Mouse (Mus musculus): ENCODE data around the gene Tapt1. TPM values are rescaled to one million over a fixed set of nuclear protein-coding genes. Genes with fewer than 3 reads are reported as not detected.

Tapt1 gene
- polyA plus RNA-seq, 1 experiment from 2014 or later: 29.5 TPM

DNA sequence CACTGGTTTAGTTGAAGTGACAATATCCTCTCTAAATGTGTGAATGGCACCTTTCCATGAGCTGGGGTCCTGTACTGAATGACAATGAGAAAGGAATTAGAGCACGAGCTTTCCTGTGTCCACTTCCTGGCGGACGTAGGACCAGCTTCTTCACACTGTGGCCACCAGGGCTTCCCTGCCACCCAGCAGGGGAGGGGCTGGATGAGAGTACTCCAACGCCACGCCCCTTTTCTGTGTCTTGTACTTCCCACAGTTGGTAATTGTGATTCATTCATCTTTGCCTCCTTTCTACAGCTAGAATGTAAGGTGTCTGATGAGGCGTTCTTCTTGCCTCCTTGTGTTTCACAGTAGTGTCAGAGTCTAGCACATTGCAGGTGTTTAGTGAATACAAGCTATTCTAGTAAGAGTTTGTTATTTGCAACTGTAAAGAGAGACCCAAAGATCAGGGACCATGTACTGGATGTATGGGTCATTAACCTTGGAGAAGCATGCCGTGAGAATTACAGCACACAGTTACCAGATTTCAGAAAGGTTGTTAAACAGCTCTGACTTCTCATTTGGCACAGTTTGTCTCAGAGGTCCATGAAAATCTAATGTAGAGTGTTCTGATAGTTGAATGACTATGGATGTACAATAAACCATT is 29.5 kb upstream of the Tapt1 start:
- Histone ChIP-seq H3K27ac (ENCODE audit: low read length) (no peak overlapping the region), H3K27me3 (ENCODE audit: control insufficient read depth, insufficient read depth, low read length) (no peaks in the 10 kb centered on the region), H3K4me3 (ENCODE audit: low read length) (no peak overlapping the region), H3K36me3 (ENCODE audit: control insufficient read depth, insufficient read depth) (no peaks in the 10 kb centered on the region), H3K9ac (ENCODE audit: low read length) (no peak overlapping the region), H3K4me1 (ENCODE audit: control insufficient read depth, insufficient read depth, low read length) (no peaks in the 10 kb centered on the region), H3K9me3 (replicated peaks; ENCODE audit: control insufficient read depth, low read length) (no peaks in the 10 kb centered on the region), H3K4me2 (ENCODE audit: low read depth, low read length) (no peak overlapping the region)
- no peak for ATAC-seq (replicated peaks; ENCODE audit: extremely low read depth, insufficient read depth, low FRiP score)
- 69% methylated on average over 7 of the region's 7 CpGs for WGBS

DNA sequence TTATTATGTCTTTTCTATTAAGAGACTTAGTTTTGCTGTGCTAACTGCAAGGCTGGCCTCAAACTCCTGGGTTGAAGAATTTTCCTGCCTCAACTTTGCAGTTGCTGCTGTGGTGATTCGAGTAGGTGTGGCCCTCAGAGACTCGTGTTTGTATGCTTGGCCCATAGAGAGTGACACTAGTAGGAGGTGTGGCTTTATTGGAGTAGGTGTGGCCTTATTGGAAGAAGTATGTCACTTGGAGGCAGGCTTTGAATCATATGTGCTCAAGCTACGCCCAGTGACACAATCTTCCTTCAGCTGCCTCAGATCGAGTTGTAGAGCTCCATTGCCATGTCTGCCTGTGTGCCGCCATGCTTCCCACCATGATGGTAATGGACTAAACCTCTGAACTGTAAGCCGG is 27.0 kb upstream of the Tapt1 start:
- Histone ChIP-seq H3K9me3 (replicated peaks; ENCODE audit: control insufficient read depth, low read length) (no peaks in the 10 kb centered on the region), H3K27me3 (ENCODE audit: control insufficient read depth, insufficient read depth, low read length) (no peaks in the 10 kb centered on the region), H3K4me3 (ENCODE audit: low read length) (no peak overlapping the region), H3K9ac (ENCODE audit: low read length) (no peak overlapping the region), H3K4me2 (ENCODE audit: low read depth, low read length) (no peak overlapping the region), H3K27ac (ENCODE audit: low read length) (no peak overlapping the region), H3K4me1 (ENCODE audit: control insufficient read depth, insufficient read depth, low read length) (no peaks in the 10 kb centered on the region), H3K36me3 (ENCODE audit: control insufficient read depth, insufficient read depth) (no peaks in the 10 kb centered on the region)
- WGBS: 81% methylated on average over 6 of the region's 6 CpGs
- ATAC-seq (replicated peaks; ENCODE audit: extremely low read depth, insufficient read depth, low FRiP score): no peak

- WGBS: 44% methylated on average over 4 of the region's 4 CpGs
- Histone ChIP-seq H3K36me3 (ENCODE audit: control insufficient read depth, insufficient read depth) (no peaks in the 10 kb centered on the region), H3K9ac (ENCODE audit: low read length) (no peak overlapping the region), H3K4me1 (ENCODE audit: control insufficient read depth, insufficient read depth, low read length) (no peaks in the 10 kb centered on the region), H3K4me3 (ENCODE audit: low read length) (no peak overlapping the region), H3K27me3 (ENCODE audit: control insufficient read depth, insufficient read depth, low read length) (no peaks in the 10 kb centered on the region), H3K9me3 (replicated peaks; ENCODE audit: control insufficient read depth, low read length) (no peaks in the 10 kb centered on the region), H3K4me2 (ENCODE audit: low read depth, low read length) (no peak overlapping the region), H3K27ac (ENCODE audit: low read length) (no peak overlapping the region)
- ATAC-seq (replicated peaks; ENCODE audit: extremely low read depth, insufficient read depth, low FRiP score): no peak
These were observed 26.0 kb upstream of the Tapt1 start for GRCm38 (mm10) chr5:44252395-44252794.

- Histone ChIP-seq H3K4me3 (ENCODE audit: low read length) (no peak overlapping the region), H3K4me2 (ENCODE audit: low read depth, low read length) (no peak overlapping the region), H3K9ac (ENCODE audit: low read length) (no peak overlapping the region), H3K27ac (ENCODE audit: low read length) (no peak overlapping the region), H3K27me3 (ENCODE audit: control insufficient read depth, insufficient read depth, low read length) (no peaks in the 10 kb centered on the region), H3K36me3 (ENCODE audit: control insufficient read depth, insufficient read depth) (no peaks in the 10 kb centered on the region), H3K9me3 (replicated peaks; ENCODE audit: control insufficient read depth, low read length) (no peaks in the 10 kb centered on the region), H3K4me1 (ENCODE audit: control insufficient read depth, insufficient read depth, low read length) (no peaks in the 10 kb centered on the region)
- ATAC-seq (replicated peaks; ENCODE audit: extremely low read depth, insufficient read depth, low FRiP score): no peak
- 83% methylated on average over 5 of the region's 5 CpGs for WGBS
These were observed 24.0 kb upstream of the Tapt1 start for GRCm38 (mm10) chr5:44250211-44250955.

DNA sequence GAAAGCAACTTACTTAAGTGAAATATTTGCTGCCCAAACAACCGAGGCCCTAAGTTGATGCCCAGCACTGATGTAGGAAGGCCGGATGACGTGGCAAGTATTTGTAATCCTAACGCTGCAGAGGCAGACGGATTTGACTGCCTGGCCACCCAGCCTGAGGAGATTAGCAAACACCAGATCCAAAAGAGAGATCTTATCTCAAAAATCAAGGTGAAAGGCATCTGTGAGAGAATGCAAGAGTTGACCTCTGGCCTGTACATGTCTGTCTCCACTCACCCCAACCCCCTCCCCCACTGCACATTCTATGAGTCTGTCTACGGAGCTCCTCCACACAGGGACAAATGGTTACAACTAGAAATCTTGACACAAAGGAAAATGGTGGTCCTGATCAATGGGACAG is 22.9 kb upstream of the Tapt1 start:
- no peaks in the 10 kb centered on the region for H3K4me1 ChIP-seq (ENCODE audit: control insufficient read depth, insufficient read depth, low read length)
- H3K9ac ChIP-seq (ENCODE audit: low read length): no peak overlapping the region
- H3K27ac ChIP-seq (ENCODE audit: low read length): no peak overlapping the region
- 68% methylated on average over 6 of the region's 6 CpGs for WGBS
- no peak for ATAC-seq (replicated peaks; ENCODE audit: extremely low read depth, insufficient read depth, low FRiP score)
- H3K4me2 ChIP-seq (ENCODE audit: low read depth, low read length): no peak overlapping the region
- H3K9me3 ChIP-seq (replicated peaks; ENCODE audit: control insufficient read depth, low read length): no peaks in the 10 kb centered on the region
- no peaks in the 10 kb centered on the region for H3K36me3 ChIP-seq (ENCODE audit: control insufficient read depth, insufficient read depth)
- no peak overlapping the region for H3K4me3 ChIP-seq (ENCODE audit: low read length)
- no peaks in the 10 kb centered on the region for H3K27me3 ChIP-seq (ENCODE audit: control insufficient read depth, insufficient read depth, low read length)

DNA sequence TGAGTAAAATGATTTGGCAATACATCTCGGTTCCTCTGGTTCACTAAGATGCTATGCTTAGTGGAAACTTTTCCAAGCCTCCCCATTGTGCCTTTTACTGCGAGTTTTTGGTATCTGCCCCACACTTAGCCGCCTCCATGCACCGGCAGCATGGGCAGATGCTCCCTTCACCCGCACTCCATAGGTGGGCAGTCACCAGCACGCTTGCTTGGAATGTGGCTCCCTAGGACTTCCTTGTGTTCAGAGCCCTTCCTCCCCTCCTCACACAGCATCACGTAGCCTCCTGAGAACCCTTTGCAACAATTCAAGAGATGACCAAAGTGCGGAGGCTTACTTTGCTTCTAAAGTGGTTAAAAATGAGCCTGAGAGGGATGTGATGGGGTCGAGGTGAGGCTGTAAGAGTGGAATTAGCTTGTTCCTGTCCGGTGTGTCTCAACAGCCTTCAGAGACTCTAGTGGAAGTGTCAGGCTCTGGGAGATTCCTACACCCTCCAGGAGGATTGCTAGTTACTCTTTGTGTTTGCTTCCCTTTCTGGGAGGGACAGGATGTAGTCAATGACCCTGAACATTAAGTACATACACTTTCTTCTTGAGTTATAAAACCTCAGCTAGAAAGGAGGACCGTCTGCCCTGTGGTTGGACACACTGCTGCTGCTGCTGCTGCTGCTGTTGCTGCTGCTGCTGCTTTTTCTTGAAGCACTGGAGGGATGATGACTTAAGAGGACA is 20.2 kb upstream of the Tapt1 start:
- WGBS: 27% methylated on average over 11 of the region's 11 CpGs
- Histone ChIP-seq H3K27ac (ENCODE audit: low read length) (no peak overlapping the region), H3K4me3 (ENCODE audit: low read length) (no peak overlapping the region), H3K9ac (ENCODE audit: low read length) (no peak overlapping the region), H3K4me2 (ENCODE audit: low read depth, low read length) (no peak overlapping the region), H3K4me1 (ENCODE audit: control insufficient read depth, insufficient read depth, low read length) (no peaks in the 10 kb centered on the region), H3K9me3 (replicated peaks; ENCODE audit: control insufficient read depth, low read length) (no peaks in the 10 kb centered on the region), H3K36me3 (ENCODE audit: control insufficient read depth, insufficient read depth) (no peaks in the 10 kb centered on the region), H3K27me3 (ENCODE audit: control insufficient read depth, insufficient read depth, low read length) (no peaks in the 10 kb centered on the region)
- no peak for ATAC-seq (replicated peaks; ENCODE audit: extremely low read depth, insufficient read depth, low FRiP score)

- 59% methylated on average over 7 of the region's 7 CpGs for whole genome bisulfite sequencing
- no peak overlapping the region for H3K9ac ChIP-seq (ENCODE audit: low read length)
- no peaks in the 10 kb centered on the region for H3K4me1 ChIP-seq (ENCODE audit: control insufficient read depth, insufficient read depth, low read length)
- no peak overlapping the region for H3K27ac ChIP-seq (ENCODE audit: low read length)
- H3K4me2 ChIP-seq (ENCODE audit: low read depth, low read length): no peak overlapping the region
- no peaks in the 10 kb centered on the region for H3K36me3 ChIP-seq (ENCODE audit: control insufficient read depth, insufficient read depth)
- no peaks in the 10 kb centered on the region for H3K9me3 ChIP-seq (replicated peaks; ENCODE audit: control insufficient read depth, low read length)
- no peaks in the 10 kb centered on the region for H3K27me3 ChIP-seq (ENCODE audit: control insufficient read depth, insufficient read depth, low read length)
- ATAC-seq (replicated peaks; ENCODE audit: extremely low read depth, insufficient read depth, low FRiP score): no peak
- H3K4me3 ChIP-seq (ENCODE audit: low read length): no peak overlapping the region
These were observed 18.5 kb upstream of the Tapt1 start for GRCm38 (mm10) chr5:44244894-44245423.

DNA sequence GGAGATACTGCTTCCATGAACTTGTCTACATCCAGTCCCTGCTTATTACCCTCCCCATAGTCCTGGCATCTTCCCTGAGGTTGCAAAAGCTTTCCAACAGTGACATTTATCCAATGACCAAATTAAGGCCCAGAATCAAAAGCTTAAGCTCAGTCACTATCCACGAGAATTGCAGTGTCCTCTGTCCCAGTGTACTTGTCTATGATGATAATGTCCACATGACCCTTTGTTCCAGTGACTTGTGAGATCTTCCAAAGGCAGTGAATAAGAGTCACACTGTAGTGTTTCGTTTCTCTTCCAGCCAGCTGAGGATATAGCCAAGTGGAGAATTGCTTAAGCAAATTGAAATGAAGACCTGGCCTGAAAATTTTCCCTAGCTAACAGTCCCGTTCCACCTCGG is 16.4 kb upstream of the Tapt1 start:
- H3K36me3 ChIP-seq (ENCODE audit: control insufficient read depth, insufficient read depth): no peaks in the 10 kb centered on the region
- no peak overlapping the region for H3K9ac ChIP-seq (ENCODE audit: low read length)
- H3K4me1 ChIP-seq (ENCODE audit: control insufficient read depth, insufficient read depth, low read length): 0 out of 2 replicates have a peak, but pooled peaks cover 4% of the 10 kb centered on the region
- H3K4me2 ChIP-seq (ENCODE audit: low read depth, low read length): no peak overlapping the region
- H3K9me3 ChIP-seq (replicated peaks; ENCODE audit: control insufficient read depth, low read length): no peaks in the 10 kb centered on the region
- no peak for ATAC-seq (replicated peaks; ENCODE audit: extremely low read depth, insufficient read depth, low FRiP score)
- H3K27me3 ChIP-seq (ENCODE audit: control insufficient read depth, insufficient read depth, low read length): no peaks in the 10 kb centered on the region
- WGBS: 68% methylated on average over 4 of the region's 4 CpGs
- H3K27ac ChIP-seq (ENCODE audit: low read length): no peak overlapping the region
- H3K4me3 ChIP-seq (ENCODE audit: low read length): no peak overlapping the region

GRCm38 (mm10) chr5:44241726-44242125 is 15.3 kb upstream of the Tapt1 start:
- Histone ChIP-seq H3K9me3 (replicated peaks; ENCODE audit: control insufficient read depth, low read length) (no peaks in the 10 kb centered on the region), H3K9ac (ENCODE audit: low read length) (no peak overlapping the region), H3K27me3 (ENCODE audit: control insufficient read depth, insufficient read depth, low read length) (no peaks in the 10 kb centered on the region), H3K4me2 (ENCODE audit: low read depth, low read length) (no peak overlapping the region), H3K27ac (ENCODE audit: low read length) (no peak overlapping the region), H3K36me3 (ENCODE audit: control insufficient read depth, insufficient read depth) (no peaks in the 10 kb centered on the region), H3K4me3 (ENCODE audit: low read length) (no peak overlapping the region), H3K4me1 (ENCODE audit: control insufficient read depth, insufficient read depth, low read length) (0 out of 2 replicates have a peak, but pooled peaks cover 4% of the 10 kb centered on the region)
- WGBS: 95% methylated on average over 1 of the region's 1 CpGs
- ATAC-seq (replicated peaks; ENCODE audit: extremely low read depth, insufficient read depth, low FRiP score): no peak

All from heart, embryonic 16.5 days (tissue).